Mouse (Mus musculus): ENCODE data around the gene Spef2. TPM values are rescaled to one million over a fixed set of nuclear protein-coding genes. Genes with fewer than 3 reads are reported as not detected.

The Spef2 gene
- polyA plus RNA-seq, 1 experiment from 2014 or later = 0.42 TPM

GRCm38 (mm10) chr15:9631657-9632056 lies 117.0 kb downstream of the Spef2 start:
- Histone ChIP-seq H3K27me3 (ENCODE audit: control insufficient read depth, insufficient read depth, low read length) (no peaks in the 10 kb centered on the region), H3K9me3 (replicated peaks; ENCODE audit: control insufficient read depth, low read length) (no peaks in the 10 kb centered on the region), H3K4me2 (ENCODE audit: low read depth, low read length) (no peak overlapping the region), H3K27ac (replicated peaks; ENCODE audit: low read depth, low read length) (no peak overlapping the region), H3K36me3 (replicated peaks; ENCODE audit: control insufficient read depth, insufficient read depth, low read depth, low read length) (no peaks in the 10 kb centered on the region), H3K4me1 (ENCODE audit: control insufficient read depth, insufficient read depth, low read length) (no peaks in the 10 kb centered on the region), H3K9ac (replicated peaks; ENCODE audit: low read length) (no peak overlapping the region), H3K4me3 (ENCODE audit: low read depth, low read length) (no peak overlapping the region)
- WGBS = 90% methylated on average over 6 of the region's 6 CpGs
- DNase-seq (ENCODE audit: low spot score) (no peak), ATAC-seq (replicated peaks; ENCODE audit: insufficient number of reproducible peaks, low FRiP score, low TSS enrichment, low read depth) (no peak)

- Histone ChIP-seq H3K27ac (replicated peaks; ENCODE audit: low read depth, low read length) (no peak overlapping the region), H3K9me3 (replicated peaks; ENCODE audit: control insufficient read depth, low read length) (no peaks in the 10 kb centered on the region), H3K4me1 (ENCODE audit: control insufficient read depth, insufficient read depth, low read length) (no peaks in the 10 kb centered on the region), H3K9ac (replicated peaks; ENCODE audit: low read length) (no peak overlapping the region), H3K4me2 (ENCODE audit: low read depth, low read length) (no peak overlapping the region), H3K27me3 (ENCODE audit: control insufficient read depth, insufficient read depth, low read length) (no peaks in the 10 kb centered on the region), H3K4me3 (ENCODE audit: low read depth, low read length) (no peak overlapping the region), H3K36me3 (replicated peaks; ENCODE audit: control insufficient read depth, insufficient read depth, low read depth, low read length) (no peaks in the 10 kb centered on the region)
- ATAC-seq (replicated peaks; ENCODE audit: insufficient number of reproducible peaks, low FRiP score, low TSS enrichment, low read depth) = no peak
- 72% methylated on average over 1 of the region's 1 CpGs for WGBS
- no peak for DNase-seq (ENCODE audit: low spot score)
These were observed 119.0 kb downstream of the Spef2 start for GRCm38 (mm10) chr15:9629660-9630059.

- no peak overlapping the region for H3K27ac ChIP-seq (replicated peaks; ENCODE audit: low read depth, low read length)
- H3K36me3 ChIP-seq (replicated peaks; ENCODE audit: control insufficient read depth, insufficient read depth, low read depth, low read length) = no peaks in the 10 kb centered on the region
- H3K27me3 ChIP-seq (ENCODE audit: control insufficient read depth, insufficient read depth, low read length) = no peaks in the 10 kb centered on the region
- no peak for ATAC-seq (replicated peaks; ENCODE audit: insufficient number of reproducible peaks, low FRiP score, low TSS enrichment, low read depth)
- no peaks in the 10 kb centered on the region for H3K4me1 ChIP-seq (ENCODE audit: control insufficient read depth, insufficient read depth, low read length)
- DNase-seq (ENCODE audit: low spot score) = no peak
- no peak overlapping the region for H3K9ac ChIP-seq (replicated peaks; ENCODE audit: low read length)
- no peak overlapping the region for H3K4me2 ChIP-seq (ENCODE audit: low read depth, low read length)
- no peaks in the 10 kb centered on the region for H3K9me3 ChIP-seq (replicated peaks; ENCODE audit: control insufficient read depth, low read length)
- no peak overlapping the region for H3K4me3 ChIP-seq (ENCODE audit: low read depth, low read length)
- WGBS = 77% methylated on average over 2 of the region's 2 CpGs
These were observed 124.0 kb downstream of the Spef2 start for GRCm38 (mm10) chr15:9624619-9625018.

GRCm38 (mm10) chr15:9608177-9608576 lies 140.5 kb downstream of the Spef2 start:
- Histone ChIP-seq H3K4me1 (ENCODE audit: control insufficient read depth, insufficient read depth, low read length) (no peaks in the 10 kb centered on the region), H3K4me2 (ENCODE audit: low read depth, low read length) (no peak overlapping the region), H3K27ac (replicated peaks; ENCODE audit: low read depth, low read length) (no peak overlapping the region), H3K9ac (replicated peaks; ENCODE audit: low read length) (no peak overlapping the region), H3K9me3 (replicated peaks; ENCODE audit: control insufficient read depth, low read length) (no peaks in the 10 kb centered on the region), H3K27me3 (ENCODE audit: control insufficient read depth, insufficient read depth, low read length) (no peaks in the 10 kb centered on the region), H3K36me3 (replicated peaks; ENCODE audit: control insufficient read depth, insufficient read depth, low read depth, low read length) (no peaks in the 10 kb centered on the region), H3K4me3 (ENCODE audit: low read depth, low read length) (no peak overlapping the region)
- DNase-seq (ENCODE audit: low spot score) = peak; percentile 30
- WGBS = 76% methylated on average over 4 of the region's 4 CpGs
- no peak for ATAC-seq (replicated peaks; ENCODE audit: insufficient number of reproducible peaks, low FRiP score, low TSS enrichment, low read depth)

- H3K9ac ChIP-seq (replicated peaks; ENCODE audit: low read length) = no peak overlapping the region
- DNase-seq (ENCODE audit: low spot score) = no peak
- H3K9me3 ChIP-seq (replicated peaks; ENCODE audit: control insufficient read depth, low read length) = no peaks in the 10 kb centered on the region
- H3K4me3 ChIP-seq (ENCODE audit: low read depth, low read length) = no peak overlapping the region
- 90% methylated on average over 6 of the region's 6 CpGs for WGBS
- H3K27ac ChIP-seq (replicated peaks; ENCODE audit: low read depth, low read length) = no peak overlapping the region
- no peaks in the 10 kb centered on the region for H3K36me3 ChIP-seq (replicated peaks; ENCODE audit: control insufficient read depth, insufficient read depth, low read depth, low read length)
- H3K27me3 ChIP-seq (ENCODE audit: control insufficient read depth, insufficient read depth, low read length) = no peaks in the 10 kb centered on the region
- H3K4me2 ChIP-seq (ENCODE audit: low read depth, low read length) = no peak overlapping the region
- no peak for ATAC-seq (replicated peaks; ENCODE audit: insufficient number of reproducible peaks, low FRiP score, low TSS enrichment, low read depth)
- H3K4me1 ChIP-seq (ENCODE audit: control insufficient read depth, insufficient read depth, low read length) = no peaks in the 10 kb centered on the region
These were observed 148.6 kb downstream of the Spef2 start for GRCm38 (mm10) chr15:9600088-9600455.

- ATAC-seq (replicated peaks; ENCODE audit: insufficient number of reproducible peaks, low FRiP score, low TSS enrichment, low read depth) (no peak), DNase-seq (ENCODE audit: low spot score) (no peak)
- Histone ChIP-seq H3K4me2 (ENCODE audit: low read depth, low read length) (no peak overlapping the region), H3K27ac (replicated peaks; ENCODE audit: low read depth, low read length) (no peak overlapping the region), H3K9ac (replicated peaks; ENCODE audit: low read length) (no peak overlapping the region), H3K27me3 (ENCODE audit: control insufficient read depth, insufficient read depth, low read length) (no peaks in the 10 kb centered on the region), H3K4me1 (ENCODE audit: control insufficient read depth, insufficient read depth, low read length) (no peaks in the 10 kb centered on the region), H3K9me3 (replicated peaks; ENCODE audit: control insufficient read depth, low read length) (no peaks in the 10 kb centered on the region), H3K4me3 (ENCODE audit: low read depth, low read length) (no peak overlapping the region), H3K36me3 (replicated peaks; ENCODE audit: control insufficient read depth, insufficient read depth, low read depth, low read length) (no peaks in the 10 kb centered on the region)
- 87% methylated on average over 12 of the region's 12 CpGs for WGBS
These were observed 149.1 kb downstream of the Spef2 start for GRCm38 (mm10) chr15:9599382-9600087.

GRCm38 (mm10) chr15:9596298-9597060 lies 152.2 kb downstream of the Spef2 start:
- 85% methylated on average over 6 of the region's 6 CpGs for WGBS
- Histone ChIP-seq H3K4me2 (ENCODE audit: low read depth, low read length) (no peak overlapping the region), H3K4me3 (ENCODE audit: low read depth, low read length) (no peak overlapping the region), H3K27me3 (ENCODE audit: control insufficient read depth, insufficient read depth, low read length) (no peaks in the 10 kb centered on the region), H3K4me1 (ENCODE audit: control insufficient read depth, insufficient read depth, low read length) (no peaks in the 10 kb centered on the region), H3K9me3 (replicated peaks; ENCODE audit: control insufficient read depth, low read length) (no peaks in the 10 kb centered on the region), H3K9ac (replicated peaks; ENCODE audit: low read length) (no peak overlapping the region), H3K36me3 (replicated peaks; ENCODE audit: control insufficient read depth, insufficient read depth, low read depth, low read length) (no peaks in the 10 kb centered on the region), H3K27ac (replicated peaks; ENCODE audit: low read depth, low read length) (no peak overlapping the region)
- DNase-seq (ENCODE audit: low spot score) (no peak), ATAC-seq (replicated peaks; ENCODE audit: insufficient number of reproducible peaks, low FRiP score, low TSS enrichment, low read depth) (no peak)

- H3K9me3 ChIP-seq (replicated peaks; ENCODE audit: control insufficient read depth, low read length) = no peaks in the 10 kb centered on the region
- no peak overlapping the region for H3K4me3 ChIP-seq (ENCODE audit: low read depth, low read length)
- H3K4me2 ChIP-seq (ENCODE audit: low read depth, low read length) = no peak overlapping the region
- H3K9ac ChIP-seq (replicated peaks; ENCODE audit: low read length) = no peak overlapping the region
- ATAC-seq (replicated peaks; ENCODE audit: insufficient number of reproducible peaks, low FRiP score, low TSS enrichment, low read depth) = no peak
- no peak overlapping the region for H3K27ac ChIP-seq (replicated peaks; ENCODE audit: low read depth, low read length)
- 85% methylated on average over 4 of the region's 4 CpGs for WGBS
- no peaks in the 10 kb centered on the region for H3K4me1 ChIP-seq (ENCODE audit: control insufficient read depth, insufficient read depth, low read length)
- no peaks in the 10 kb centered on the region for H3K36me3 ChIP-seq (replicated peaks; ENCODE audit: control insufficient read depth, insufficient read depth, low read depth, low read length)
- H3K27me3 ChIP-seq (ENCODE audit: control insufficient read depth, insufficient read depth, low read length) = no peaks in the 10 kb centered on the region
- DNase-seq (ENCODE audit: low spot score) = no peak
These were observed 158.7 kb downstream of the Spef2 start for GRCm38 (mm10) chr15:9589939-9590338.

Data from embryonic facial prominence, embryonic 11.5 days (tissue).